Mouse (Mus musculus) kidney, postnatal 25 days (tissue): Measurements from ENCODE around the gene Olfr218.
"Not testable (repeated sequence)": the region's sequence is repeated elsewhere in the genome, so short reads cannot be mapped to it uniquely, and the experiment has no call there.

Experiments used
- DNase-seq, 2 experiments: peaks; one replicate each; pipeline ENCODE4 v3.0.0; 2021; ENCODE audit warnings: mixed read lengths in 2 of 2

The Olfr218 gene

GRCm38 (mm10) chr1:173197508-173197907 lies at the start of gene Olfr218:
Olfr218 (plus strand) TSS chr1:173197808.
- DNase-seq = no peak

- DNase-seq = no peak
These were observed 23.3 kb upstream of the Olfr218 start for GRCm38 (mm10) chr1:173174154-173174842.

DNA sequence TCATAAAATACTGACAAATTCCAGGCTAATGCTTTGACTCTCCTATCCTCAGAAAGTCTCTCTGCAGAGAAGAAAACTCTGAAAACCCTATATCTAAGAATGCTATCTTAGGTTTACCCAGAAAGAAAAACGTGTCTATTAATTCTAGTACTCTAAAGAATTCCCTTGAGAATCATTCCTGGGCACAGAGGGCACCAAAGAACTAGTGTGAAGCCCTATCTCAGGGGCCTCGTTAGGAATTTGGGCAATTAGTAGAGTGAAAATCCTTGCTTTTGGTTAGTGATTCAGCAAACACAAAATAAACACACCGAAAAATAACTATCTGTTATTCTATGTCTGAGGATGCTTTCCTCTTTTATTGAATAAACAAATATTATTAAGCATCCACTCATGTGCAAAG lies 7.1 kb upstream of the Olfr218 start, which contains the start of gene Olfr1406:
Olfr1406 (minus strand) TSS at position 101 of the 400 bp plus-strand sequence.
- DNase-seq = no peak

- no peak for DNase-seq
These were observed 5.5 kb upstream of the Olfr218 start for GRCm38 (mm10) chr1:173192059-173192458.

DNA sequence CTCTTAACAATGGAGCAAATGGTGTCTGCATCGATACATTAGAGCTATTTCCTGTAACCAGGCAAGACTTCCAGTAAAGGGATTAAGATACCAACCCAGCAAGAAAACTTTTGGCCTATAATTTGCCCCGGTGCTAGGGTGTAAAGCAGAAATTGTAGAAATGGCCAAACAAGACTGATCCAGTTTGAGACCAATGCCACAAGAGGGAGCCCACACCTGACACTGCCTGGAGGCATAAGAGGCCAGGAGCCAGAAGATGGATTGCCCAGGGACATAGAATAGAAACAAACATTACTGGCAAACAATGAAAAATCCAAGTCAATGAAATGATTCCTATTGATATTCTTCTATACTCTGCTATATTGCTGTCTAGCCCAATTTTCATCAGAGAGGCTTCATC lies 1.2 kb upstream of the Olfr218 start:
- DNase-seq = no peak

DNA sequence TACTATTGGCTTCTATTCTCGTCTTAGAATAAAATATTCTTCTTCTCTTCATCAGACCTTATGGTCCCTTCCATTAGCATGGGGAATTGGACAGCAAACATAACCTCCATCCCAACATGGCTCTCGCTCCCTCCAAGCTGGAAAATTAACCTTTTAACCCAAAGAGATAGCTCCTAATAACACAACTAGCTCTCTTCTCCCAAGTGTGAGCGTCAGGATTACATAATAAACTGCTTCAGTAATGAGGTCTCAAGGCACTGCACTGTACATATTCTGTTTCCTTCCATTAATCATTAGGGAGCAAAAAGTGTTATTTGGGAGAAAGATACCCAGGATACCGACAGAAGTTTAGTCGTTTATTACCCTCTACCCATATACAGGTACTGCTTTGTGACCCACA lies 14.5 kb downstream of the Olfr218 start, which contains the start of gene Olfr1404:
Olfr1404 (plus strand) TSS at position 301 of the 400 bp plus-strand sequence.
- no peak for DNase-seq

DNA sequence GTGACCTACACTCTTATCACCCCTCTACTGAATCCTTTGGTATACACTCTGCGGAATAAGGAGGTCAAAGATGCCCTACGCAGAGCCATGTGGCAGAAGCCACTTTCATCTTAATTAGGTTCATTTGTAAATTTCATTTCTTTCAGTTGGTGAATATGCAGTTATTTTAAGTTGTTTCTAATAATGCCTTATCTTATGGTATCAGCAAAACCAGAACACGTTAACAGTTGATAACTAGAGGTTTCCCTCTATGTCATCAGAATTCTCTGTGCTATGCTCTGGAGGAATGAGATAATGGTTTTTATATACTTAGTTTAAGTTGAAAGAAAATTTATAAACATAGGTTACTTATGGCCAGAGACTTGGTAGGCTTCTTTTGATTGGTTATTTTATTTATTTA lies 18.9 kb downstream of the Olfr218 start:
- DNase-seq = no peak

DNA sequence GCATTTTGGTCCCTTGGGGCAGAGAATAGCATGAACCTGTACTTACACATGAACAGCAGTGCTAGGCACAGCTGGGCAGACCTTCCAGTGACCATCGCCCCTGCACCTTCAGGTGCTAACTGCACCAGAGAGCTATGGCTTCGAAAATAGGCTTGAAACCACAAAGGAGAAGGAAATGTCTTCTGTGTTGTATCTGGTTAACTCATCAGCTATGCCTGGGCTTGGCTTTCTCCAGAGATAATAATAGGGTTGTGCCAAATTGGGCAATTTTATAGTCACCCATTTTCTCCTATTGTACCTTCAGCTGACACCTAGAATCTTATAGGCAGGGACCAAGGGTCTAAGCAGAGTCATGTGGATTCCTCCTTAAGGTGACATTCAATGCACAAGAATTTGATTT lies 29.5 kb downstream of the Olfr218 start, which contains the start of gene Fcer1a:
Fcer1a (minus strand) TSS at position 134 of the 400 bp plus-strand sequence.
- DNase-seq = no peak

GRCm38 (mm10) chr1:173237004-173237403 lies 39.4 kb downstream of the Olfr218 start:
- not testable (repeated sequence) for DNase-seq

GRCm38 (mm10) chr1:173249888-173250287 lies 52.3 kb downstream of the Olfr218 start:
- DNase-seq = no peak
